Mouse (Mus musculus) 3T3-L1 (cell line): ENCODE data around the gene Gli2.

ENCODE experiments used
- DNase-seq: peaks from one replicate; pipeline ENCODE4 v3.0.0-alpha.2; 2015; ENCODE audit warnings: low read depth, low spot score

The Gli2 gene

GRCm38 (mm10) chr1:119053402-119053841 lies at the start of gene Gli2:
Gli2 (minus strand) TSS chr1:119053619.
- peak; percentile 93 for DNase-seq

DNA sequence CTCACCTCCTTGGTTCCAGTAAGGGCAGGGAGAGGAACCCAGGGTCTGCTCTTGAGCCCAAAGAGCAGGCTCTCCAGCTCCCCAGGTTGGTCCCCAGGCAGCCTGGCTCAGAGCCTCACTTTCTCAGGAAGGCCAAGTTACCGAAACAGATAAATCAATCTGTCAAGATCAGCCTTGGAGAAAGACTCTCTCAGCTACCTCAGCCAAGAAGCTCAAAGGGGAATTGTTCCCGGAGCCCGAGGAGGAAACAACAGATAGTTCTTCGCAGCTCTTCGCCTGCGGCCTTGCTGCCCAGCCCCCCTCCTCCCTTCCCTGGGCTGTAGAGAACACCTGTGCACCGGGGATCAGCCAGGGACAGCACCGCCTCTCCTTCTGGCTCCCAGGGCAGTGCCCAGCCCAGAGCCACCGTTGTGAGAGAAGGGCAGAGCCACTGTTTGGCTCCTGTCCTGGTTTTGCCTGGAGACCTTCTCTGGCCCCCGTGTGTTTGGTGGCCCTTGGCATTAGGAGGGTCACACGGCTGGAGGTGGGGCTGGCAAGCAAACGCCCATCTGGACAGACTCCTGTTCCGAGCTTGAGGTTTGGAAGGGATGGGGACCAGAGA lies 44.6 kb upstream of the Gli2 start:
- DNase-seq, result peak; percentile 50

- peak; percentile 82 for DNase-seq
Measured at GRCm38 (mm10) chr1:119093739-119094138, 40.3 kb upstream of the Gli2 start.

- DNase-seq, result no peak
Measured at GRCm38 (mm10) chr1:119089887-119090620, 36.6 kb upstream of the Gli2 start.

- peak; percentile 89 for DNase-seq
Measured at GRCm38 (mm10) chr1:119087539-119087938, 34.1 kb upstream of the Gli2 start.

GRCm38 (mm10) chr1:119085771-119086170 lies 32.4 kb upstream of the Gli2 start:
- DNase-seq, result peak; percentile 33

GRCm38 (mm10) chr1:119083468-119083921 lies 30.1 kb upstream of the Gli2 start:
- DNase-seq, result peak; percentile 72

DNA sequence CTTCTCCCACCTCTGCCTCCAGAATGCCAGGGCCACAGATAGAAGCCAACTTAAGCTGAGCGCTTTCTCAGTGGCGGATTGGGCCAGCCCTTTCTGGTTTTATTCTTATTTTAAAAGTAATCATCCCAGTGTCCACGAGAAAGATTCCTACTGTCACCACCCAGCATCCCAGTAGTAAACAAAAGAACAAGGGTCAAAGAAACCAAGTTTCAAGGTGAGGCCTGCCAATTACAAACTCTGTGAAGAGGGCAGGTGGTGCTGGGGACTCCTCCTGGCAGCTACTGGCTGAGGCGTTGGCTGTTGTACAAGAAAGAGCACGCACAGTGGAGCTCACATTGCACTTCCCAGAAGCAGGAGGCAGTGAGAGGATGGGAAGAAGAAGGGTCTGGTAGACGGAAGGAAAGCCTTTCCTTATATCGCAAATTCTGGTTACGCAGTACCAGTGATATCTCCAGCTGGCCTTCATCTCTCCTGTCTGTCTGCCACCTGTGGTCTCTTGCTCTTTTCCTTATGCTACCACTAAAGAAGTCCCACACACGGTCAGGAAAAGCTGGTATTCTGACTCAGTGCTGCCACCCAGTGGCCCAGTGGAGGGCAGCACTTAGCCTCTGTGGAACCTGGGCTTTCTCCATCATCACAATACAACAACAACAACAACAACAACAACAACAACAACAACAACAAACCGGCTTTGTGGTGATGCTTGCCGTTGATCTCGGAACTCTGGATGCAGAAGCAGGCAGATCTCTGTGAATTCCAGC lies 29.0 kb upstream of the Gli2 start:
- DNase-seq, result peak; percentile 60

GRCm38 (mm10) chr1:119077933-119078332 lies 24.5 kb upstream of the Gli2 start:
- no peak for DNase-seq

GRCm38 (mm10) chr1:119076333-119076732 lies 22.9 kb upstream of the Gli2 start:
- no peak for DNase-seq

DNA sequence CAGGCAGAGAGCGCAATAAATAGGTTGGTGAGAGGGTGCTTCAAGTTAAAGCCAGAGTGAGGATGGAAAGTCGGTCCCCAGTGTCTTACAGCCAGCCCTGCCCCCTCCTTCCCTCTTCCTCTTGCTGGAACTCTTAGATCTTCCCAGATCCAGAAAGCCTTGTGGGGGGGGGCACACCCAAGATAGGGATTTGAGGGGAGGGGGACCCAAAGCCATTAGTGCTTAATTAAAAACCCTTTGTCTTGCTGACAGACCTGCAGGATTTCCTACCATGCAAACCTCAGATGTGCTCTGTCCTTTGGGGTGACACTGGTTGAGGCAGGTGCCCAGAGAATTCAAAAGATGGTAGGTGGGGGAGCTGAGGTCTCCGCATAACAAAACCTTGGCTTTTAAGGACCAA lies 22.5 kb upstream of the Gli2 start:
- DNase-seq, result no peak

DNA sequence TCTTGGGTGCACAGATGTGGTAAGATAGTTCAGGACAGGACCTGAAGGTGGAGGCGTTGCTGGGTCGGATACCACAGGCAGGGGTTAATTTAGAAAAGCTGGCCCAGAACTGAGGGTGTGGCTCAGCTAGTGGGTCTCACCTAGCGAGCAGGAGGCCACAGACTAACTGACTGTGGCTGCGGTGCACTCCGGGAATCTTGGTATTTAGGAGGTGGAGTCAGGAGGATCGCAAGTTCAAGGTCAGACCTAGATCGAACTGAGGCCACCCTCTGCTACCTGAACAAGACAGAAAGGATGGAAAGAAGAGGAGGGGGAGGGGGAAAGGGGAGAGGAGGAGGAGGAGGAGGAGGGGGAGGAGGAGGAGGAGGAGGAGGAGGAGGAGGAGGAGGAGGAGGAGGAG lies 22.1 kb upstream of the Gli2 start:
- no peak for DNase-seq

GRCm38 (mm10) chr1:119074910-119075309 lies 21.5 kb upstream of the Gli2 start:
- peak; percentile 31 for DNase-seq

GRCm38 (mm10) chr1:119073876-119074275 lies 20.5 kb upstream of the Gli2 start:
- DNase-seq, result no peak

- DNase-seq, result no peak
Measured at GRCm38 (mm10) chr1:119064892-119065671, 11.7 kb upstream of the Gli2 start.

GRCm38 (mm10) chr1:119056491-119056890 lies 3.1 kb upstream of the Gli2 start:
- DNase-seq, result no peak

- DNase-seq, result no peak
Measured at GRCm38 (mm10) chr1:119055801-119056200, 2.4 kb upstream of the Gli2 start.

- no peak for DNase-seq
Measured at GRCm38 (mm10) chr1:119054468-119054867, 1.0 kb upstream of the Gli2 start.

DNA sequence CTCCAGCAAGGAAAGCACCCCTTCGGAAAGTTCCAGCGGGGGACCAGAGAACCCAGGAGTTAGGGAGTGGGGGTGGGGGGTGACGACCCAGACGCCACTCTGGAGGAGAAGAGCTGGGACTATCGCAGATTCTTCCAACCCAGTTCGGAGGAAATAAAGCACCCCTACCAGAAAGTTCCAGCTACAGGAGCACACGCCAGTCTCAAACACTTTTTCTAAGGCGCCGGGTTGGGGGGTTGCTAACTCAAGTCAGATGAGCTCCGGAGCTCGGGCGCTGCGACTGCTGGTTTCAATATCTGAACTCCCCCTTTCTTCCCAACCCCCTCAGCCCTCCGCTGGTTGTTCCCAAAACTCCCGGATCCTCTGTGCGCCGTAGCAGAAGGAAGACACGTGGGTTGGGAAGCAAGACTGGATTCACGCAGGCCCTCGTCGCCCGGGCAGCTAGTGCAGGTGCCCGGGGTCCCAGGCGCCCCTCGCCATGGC lies 494 bp upstream of the Gli2 start:
- peak; percentile 48 for DNase-seq

GRCm38 (mm10) chr1:119052631-119053177 lies 715 bp downstream of the Gli2 start:
- DNase-seq, result peak; percentile 65

DNA sequence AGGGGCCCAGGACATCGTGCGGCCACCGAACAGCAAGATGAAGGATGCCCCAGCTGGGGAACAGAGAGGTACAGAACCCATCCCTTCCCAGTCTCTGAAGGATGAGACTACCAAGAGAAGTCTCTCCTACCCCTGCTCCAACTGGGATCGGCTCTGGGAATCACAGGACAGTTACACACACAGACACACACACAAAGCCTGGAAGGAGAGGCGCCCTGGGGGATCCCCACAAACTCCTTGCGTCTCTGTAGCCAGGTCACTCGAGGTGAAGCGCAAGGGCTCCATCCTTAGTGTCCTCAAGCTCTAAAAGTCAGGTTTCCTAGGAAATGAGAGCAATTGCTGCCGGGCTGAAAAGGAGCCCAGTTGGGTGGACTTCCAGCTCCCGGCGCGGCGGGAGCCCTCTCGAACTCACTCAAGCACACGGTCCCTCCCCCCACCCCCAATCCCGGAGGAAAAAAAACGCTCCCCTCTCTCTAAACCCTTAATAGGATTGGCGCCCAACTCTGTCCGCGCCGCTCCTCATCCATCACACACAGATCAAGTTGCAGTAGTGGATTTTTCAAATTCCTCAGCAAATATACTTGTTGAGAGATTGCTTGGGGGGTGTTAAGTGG lies 1.4 kb downstream of the Gli2 start:
- DNase-seq, result peak; percentile 58
